Mouse (Mus musculus) hematopoietic stem cell, adult 5-6 weeks (primary cell): ENCODE data around the gene Srsf11. TPM values are rescaled to one million over a fixed set of nuclear protein-coding genes. Genes with fewer than 3 reads are reported as not detected.
A peak's percentile ranks its signal among the peaks of the same experiment; 100 is the strongest.

Source experiments
- ATAC-seq, 2 experiments: fragments of 125-278 bp in 1 of 2; replicated peaks in 1 of 2; 2 replicates each; pipeline ENCODE4 v1.8.0; 2016 to 2017; ENCODE audit warnings: inconsistent platforms in 2 of 2, mild to moderate bottlenecking in 2 of 2, moderate number of reproducible peaks in 2 of 2, low read depth in 1 of 2, moderate TSS enrichment in 1 of 2; ENCODE audit not compliant: low FRiP score in 2 of 2, poor library complexity in 2 of 2, severe bottlenecking in 2 of 2, insufficient read depth in 1 of 2, low TSS enrichment in 1 of 2
- total RNA-seq: library from RNA; stranded (forward); fragments of 172-1452, 232-1000 nt; gene quantifications from 2 replicates; pipeline ENCODE4 v1.2.3, GENCODE M21; 2017

The Srsf11 gene
- total RNA-seq, 1 experiment from 2014 or later, result 393 TPM

GRCm38 (mm10) chr3:158008647-158009046 is 27.8 kb downstream of the Srsf11 start:
- no peak for ATAC-seq

- ATAC-seq, result peak; percentile 45 to 53; a peak in 3 of 4 replicates
These were observed 37.6 kb downstream of the Srsf11 start for GRCm38 (mm10) chr3:157998742-157999369.

- no peak for ATAC-seq
These were observed 40.7 kb downstream of the Srsf11 start for GRCm38 (mm10) chr3:157995726-157996125.

DNA sequence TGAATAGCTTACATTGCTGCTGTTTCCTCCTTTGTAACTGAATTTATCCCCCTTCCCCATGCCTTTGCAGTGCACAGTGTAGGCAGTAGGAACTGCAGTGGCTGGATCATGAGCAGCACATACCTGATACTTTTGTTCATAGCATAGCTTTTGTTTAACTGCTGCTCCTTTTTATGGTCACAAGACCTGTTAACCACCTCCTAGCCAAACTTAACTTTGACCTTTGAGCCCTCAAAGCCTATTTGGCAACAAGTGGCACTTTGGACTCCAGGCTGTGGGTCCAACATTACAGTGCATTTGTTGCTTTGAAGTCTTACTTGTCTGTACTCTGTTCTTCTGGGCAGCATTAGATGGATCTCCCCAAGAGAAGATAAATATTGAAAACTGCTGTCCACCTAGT is 43.1 kb downstream of the Srsf11 start:
- ATAC-seq, result no peak

DNA sequence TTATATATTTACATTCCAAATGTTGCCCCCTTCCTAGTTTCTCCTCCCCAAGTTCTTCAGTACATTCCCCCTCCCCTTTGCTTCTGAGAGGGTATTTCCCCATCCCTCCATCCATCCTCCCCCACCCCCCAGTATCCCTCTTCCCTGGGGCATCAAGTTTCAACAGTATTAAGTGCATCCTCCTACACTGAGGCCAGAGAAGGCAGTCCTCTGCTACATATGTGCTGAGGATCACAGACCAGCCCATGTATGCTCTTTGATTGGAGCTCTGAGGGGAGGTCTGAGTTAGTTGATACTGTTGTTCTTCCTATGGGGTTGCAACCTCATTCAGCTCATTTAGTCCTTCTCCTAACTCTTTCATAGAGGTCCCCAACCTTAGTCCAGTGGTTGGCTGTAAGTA is 56.8 kb downstream of the Srsf11 start:
- no peak for ATAC-seq

- ATAC-seq, result no peak
These were observed 63.2 kb downstream of the Srsf11 start for GRCm38 (mm10) chr3:157973236-157973635.

DNA sequence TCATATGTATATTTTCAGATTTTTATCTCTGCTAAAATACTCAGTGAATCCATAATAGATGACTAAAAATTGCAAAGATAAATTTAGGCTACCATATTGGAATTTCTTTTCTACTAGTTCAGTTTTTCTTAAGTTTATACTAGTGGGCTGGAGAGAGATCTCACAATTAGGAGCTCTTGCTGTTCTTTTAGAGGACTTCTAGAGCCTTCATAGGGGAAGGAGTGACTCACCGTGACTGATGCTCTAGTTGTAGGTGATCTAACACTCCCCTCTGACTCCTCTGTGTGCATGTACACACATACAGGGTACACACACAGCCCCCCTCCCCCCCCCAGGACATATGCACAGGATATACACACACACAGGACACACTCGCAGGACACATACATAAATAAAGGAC is 65.3 kb downstream of the Srsf11 start:
- no peak for ATAC-seq

Other genes with a start within 250 kb of the Srsf11 start
- gene Cth, start 111.6 kb downstream of the Srsf11 start, total RNA-seq, result 0.13 TPM in 1 of 2 replicates, not detected in the other
- gene Ankrd13c, start 89.4 kb downstream of the Srsf11 start, total RNA-seq, result 48.2 and 49.6 TPM in 2 replicates
- 36.1 and 48.3 TPM in 2 replicates for gene Lrrc40, start within 50 bp of the Srsf11 start, total RNA-seq